Mouse (Mus musculus) brain, embryonic 14.5 days (tissue): ENCODE measurements around the gene Ppm1j.

Source experiments
- CTCF ChIP-seq: fragments of 200-500 bp; IDR thresholded peaks from 2 replicates; pipeline ENCODE4 v1.5.1; 2012; ENCODE audit warnings: inconsistent platforms, mild to moderate bottlenecking, moderate library complexity, borderline replicate concordance; ENCODE audit not compliant: insufficient read depth, insufficient read length; ENCODE audit errors: extremely low read depth
- POLR2A ChIP-seq: fragments of 200-500 bp; IDR thresholded peaks from 2 replicates; pipeline ENCODE4 v1.6.1; 2012; ENCODE audit warnings: mild to moderate bottlenecking, inconsistent platforms, borderline replicate concordance; ENCODE audit not compliant: poor library complexity, insufficient read depth, insufficient read length, severe bottlenecking; ENCODE audit errors: extremely low read depth

GRCm38 (mm10) chr3:104796430-104797082 lies 15.7 kb downstream of the Ppm1j start:
- no peak for TF ChIP-seq POLR2A
- no peak for TF ChIP-seq CTCF
